Mouse (Mus musculus) lung, postnatal 0 days (tissue): Measurements from ENCODE around the gene Cyp2d10. TPM values are rescaled to one million over a fixed set of nuclear protein-coding genes. Genes with fewer than 3 reads are reported as not detected.
"Not testable (repeated sequence)": the region's sequence is repeated elsewhere in the genome, so short reads cannot be mapped to it uniquely, and the experiment has no call there.

ENCODE experiments used
- ATAC-seq: fragments of 200-750 bp; cut with Nextera tagmentation; 2 replicates; pipeline ENCODE4 v1.8.0; 2017; ENCODE audit warnings: moderate library complexity
- DNase-seq: peaks from one replicate; pipeline ENCODE4 v3.0.0-alpha.2; 2016; ENCODE audit warnings: low spot score
- H3K27ac ChIP-seq: fragments of 300-500 bp; sonication (generic); 2 replicates; pipeline ENCODE4 v1.5.1; 2014; ENCODE audit warnings: antibody characterized with exemption, mild to moderate bottlenecking, low read length, mixed read lengths
- H3K27me3 ChIP-seq: fragments of 300-500 bp; sonication (generic); replicated peaks from 2 replicates; pipeline ENCODE4 v1.6.1; 2014; ENCODE audit warnings: low read length, mixed read lengths; ENCODE audit not compliant: insufficient read depth
- H3K36me3 ChIP-seq: fragments of 300-500 bp; sonication (generic); 2 replicates; pipeline ENCODE4 v1.6.1; 2014; ENCODE audit warnings: low read length, mixed read lengths; ENCODE audit not compliant: insufficient read depth
- H3K4me1 ChIP-seq: fragments of 300-500 bp; sonication (generic); 2 replicates; pipeline ENCODE4 v1.6.1; 2014; ENCODE audit warnings: antibody characterized with exemption, low read depth, low read length, mixed read lengths; ENCODE audit not compliant: insufficient read depth
- H3K4me2 ChIP-seq: fragments of 300-500 bp; sonication (generic); replicated peaks from 2 replicates; pipeline ENCODE4 v1.6.1; 2014; ENCODE audit warnings: low read depth, mild to moderate bottlenecking, low read length, moderate library complexity, mixed read lengths
- H3K4me3 ChIP-seq: fragments of 300-500 bp; sonication (generic); 2 replicates; pipeline ENCODE4 v1.5.1; 2014; ENCODE audit warnings: low read depth, low read length
- H3K9ac ChIP-seq: fragments of 300-500 bp; sonication (generic); replicated peaks from 2 replicates; pipeline ENCODE4 v1.6.1; 2014; ENCODE audit warnings: low read depth, mild to moderate bottlenecking
- H3K9me3 ChIP-seq: fragments of 300-500 bp; sonication (generic); 2 replicates; pipeline ENCODE4 v1.6.1; 2016; ENCODE audit warnings: low read length, mixed read lengths
- CTCF ChIP-seq: IDR thresholded peaks from 2 replicates; pipeline ENCODE4 v1.5.1; 2016; ENCODE audit warnings: antibody characterized with exemption, mild to moderate bottlenecking
- EP300 ChIP-seq: IDR thresholded peaks from 2 replicates; pipeline ENCODE4 v1.6.1; 2016; ENCODE audit warnings: antibody characterized with exemption, mild to moderate bottlenecking, control low read depth
- WGBS: fragments of 180-500 bp; shearing (Covaris S2); extraction: QIAGEN DNeasy Blood & Tissue Kit; methylation state at CpG from one replicate; pipeline ENCODE4 v1.1.7; 2014; 5-methylcytosine and 5-hydroxymethylcytosine counted together
- polyA plus RNA-seq: library from polyadenylated mRNA; unstranded; fragments of >200 nt; fragmentation: Nextera tagmentation; extraction: Ambion mirVana; gene quantifications from 2 replicates; pipeline ENCODE4 v1.2.1, GENCODE M21; 2015

Cyp2d10 gene
- polyA plus RNA-seq, 1 experiment from 2014 or later: not detected

DNA sequence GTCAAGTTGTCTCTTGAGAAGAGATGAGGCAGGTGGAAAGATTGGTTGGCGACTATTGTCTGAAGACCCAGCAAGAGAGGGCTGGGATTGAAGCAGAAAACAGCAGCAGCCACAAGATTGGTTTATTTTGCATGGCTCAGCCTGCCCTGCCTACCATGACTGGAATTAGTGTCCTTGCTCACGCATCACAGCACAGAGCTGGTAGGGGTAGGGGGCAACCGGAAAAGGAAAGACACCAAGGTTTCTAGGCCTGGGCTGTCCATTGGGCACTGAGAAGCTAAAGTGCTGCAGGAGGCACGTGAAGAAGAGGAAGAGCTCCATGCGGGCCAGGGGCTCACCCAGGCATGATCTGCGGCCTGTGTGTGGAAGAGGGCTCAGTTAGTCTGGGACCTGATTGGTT, 4.3 kb downstream of the Cyp2d10 start:
- Histone ChIP-seq H3K36me3 (no peaks in the 10 kb centered on the region), H3K27ac (no peak overlapping the region), H3K27me3 (no peaks in the 10 kb centered on the region), H3K9me3 (no peaks in the 10 kb centered on the region), H3K9ac (no peak overlapping the region), H3K4me1 (no peaks in the 10 kb centered on the region), H3K4me3 (no peak overlapping the region), H3K4me2 (no peak overlapping the region)
- TF ChIP-seq CTCF (no peak), EP300 (no peak)
- WGBS: 87% methylated on average over 6 of the region's 6 CpGs
- ATAC-seq (no peak), DNase-seq (no peak)

DNA sequence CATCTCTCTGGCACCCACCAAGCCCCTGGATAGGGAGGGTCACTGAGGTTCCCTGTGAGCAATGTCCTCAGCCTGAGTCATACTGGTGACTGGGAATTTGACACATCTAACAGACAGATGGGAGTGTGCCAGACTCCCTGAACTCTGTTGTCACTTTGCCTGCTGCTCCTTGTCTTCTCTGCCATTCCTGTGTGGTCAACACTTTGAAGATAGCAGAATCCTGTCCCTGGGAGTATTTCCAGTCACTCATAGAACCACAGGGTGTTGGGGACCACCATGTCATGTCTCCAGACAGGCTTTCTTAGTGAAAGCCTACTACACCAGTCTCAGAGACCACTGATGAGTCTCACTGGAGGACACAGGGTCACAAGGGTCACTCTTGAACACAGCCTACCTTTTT, 4.9 kb downstream of the Cyp2d10 start:
- H3K27me3 ChIP-seq: no peaks in the 10 kb centered on the region
- H3K9ac ChIP-seq: no peak overlapping the region
- H3K4me1 ChIP-seq: no peaks in the 10 kb centered on the region
- no peak overlapping the region for H3K4me2 ChIP-seq
- H3K9me3 ChIP-seq: no peaks in the 10 kb centered on the region
- DNase-seq (no peak), ATAC-seq (no peak)
- no peaks in the 10 kb centered on the region for H3K36me3 ChIP-seq
- no peak overlapping the region for H3K4me3 ChIP-seq
- TF ChIP-seq CTCF: no peak
- no peak for TF ChIP-seq EP300
- no peak overlapping the region for H3K27ac ChIP-seq

DNA sequence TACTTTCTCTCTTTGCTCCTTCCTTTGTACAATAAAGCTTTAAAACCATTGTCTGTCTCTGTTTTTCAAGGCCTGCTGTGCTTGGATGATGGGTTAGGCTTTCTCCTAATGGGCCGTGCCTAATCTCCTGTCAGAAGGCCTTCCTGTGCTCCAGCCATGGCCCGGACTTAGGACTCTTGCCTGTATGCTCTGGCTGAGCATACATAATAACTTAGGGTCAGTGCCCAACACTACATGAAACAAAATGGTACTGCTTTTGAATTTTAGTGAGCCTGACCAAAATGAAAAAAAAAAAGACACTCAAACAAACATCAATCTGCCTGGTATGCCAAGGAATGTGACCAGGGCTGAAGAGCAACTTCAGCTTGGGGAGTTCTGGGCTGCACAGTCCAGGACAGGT, 5.5 kb downstream of the Cyp2d10 start:
- H3K4me3 ChIP-seq: no peak overlapping the region
- TF ChIP-seq CTCF: no peak
- no peak for TF ChIP-seq EP300
- 73% methylated on average over 2 of the region's 2 CpGs for WGBS

DNA sequence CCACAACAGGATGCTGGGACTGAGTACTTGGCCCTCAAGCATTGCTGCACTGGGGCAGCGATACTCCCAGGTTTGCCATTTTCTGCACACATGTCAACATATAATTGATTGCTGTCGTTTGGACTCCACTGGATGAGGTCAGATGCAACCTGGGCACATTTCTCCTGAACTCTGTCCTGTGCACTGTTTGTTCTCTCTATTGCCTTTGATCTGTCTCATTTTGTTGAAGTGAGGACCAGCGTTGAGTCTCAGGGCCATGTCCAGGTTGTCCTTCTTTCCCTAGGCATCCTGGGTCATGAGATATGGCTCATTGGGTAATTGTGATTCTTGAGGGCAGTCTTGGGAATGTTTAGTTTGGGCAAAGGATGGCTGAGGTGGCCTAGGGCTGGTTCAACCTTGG, 11.0 kb downstream of the Cyp2d10 start:
- 76% methylated on average over 3 of the region's 3 CpGs for WGBS
- not testable (repeated sequence) for H3K4me2 ChIP-seq, H3K36me3 ChIP-seq, H3K27ac ChIP-seq, DNase-seq, H3K4me1 ChIP-seq, H3K9me3 ChIP-seq, ATAC-seq, H3K27me3 ChIP-seq, H3K4me3 ChIP-seq, H3K9ac ChIP-seq

More for the DNA sequence above, 5.5 kb downstream of the Cyp2d10 start:
- H3K9ac ChIP-seq: no peak overlapping the region
- H3K27ac ChIP-seq: no peak overlapping the region
- no peak overlapping the region for H3K4me2 ChIP-seq
- H3K36me3 ChIP-seq: no peaks in the 10 kb centered on the region
- H3K4me1 ChIP-seq: no peaks in the 10 kb centered on the region
- H3K9me3 ChIP-seq: no peaks in the 10 kb centered on the region
- no peak for ATAC-seq
- DNase-seq: no peak
- H3K27me3 ChIP-seq: no peaks in the 10 kb centered on the region

DNA sequence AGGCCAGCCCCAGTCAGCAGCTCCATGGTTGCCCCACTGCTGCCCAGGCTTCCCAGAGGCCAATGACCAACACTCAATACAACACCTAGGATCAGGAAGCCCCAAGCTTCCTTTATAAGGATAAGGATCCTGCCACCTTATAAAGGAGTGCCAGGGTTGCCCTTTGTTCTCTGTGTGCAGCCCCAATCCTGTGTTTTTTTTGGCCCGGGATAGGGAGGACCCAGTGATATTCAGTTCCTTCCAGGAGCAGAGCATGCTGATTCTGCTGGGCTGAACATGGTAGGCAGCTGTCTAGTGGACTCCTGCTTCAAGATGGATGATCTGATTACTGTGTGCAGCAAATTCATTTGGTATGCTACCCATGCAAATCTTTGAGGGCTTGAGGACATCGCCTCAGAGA, 13.1 kb downstream of the Cyp2d10 start, which contains the start of gene Cyp2d11:
Gene Cyp2d11 (minus strand): TSS at position 101 of the 400 bp plus-strand sequence.
- H3K4me3 ChIP-seq, H3K9ac ChIP-seq, H3K4me1 ChIP-seq, ATAC-seq, H3K4me2 ChIP-seq, DNase-seq, H3K27ac ChIP-seq, H3K36me3 ChIP-seq, H3K9me3 ChIP-seq, H3K27me3 ChIP-seq: not testable (repeated sequence)
- 82% methylated on average over 2 of the region's 2 CpGs for WGBS

DNA sequence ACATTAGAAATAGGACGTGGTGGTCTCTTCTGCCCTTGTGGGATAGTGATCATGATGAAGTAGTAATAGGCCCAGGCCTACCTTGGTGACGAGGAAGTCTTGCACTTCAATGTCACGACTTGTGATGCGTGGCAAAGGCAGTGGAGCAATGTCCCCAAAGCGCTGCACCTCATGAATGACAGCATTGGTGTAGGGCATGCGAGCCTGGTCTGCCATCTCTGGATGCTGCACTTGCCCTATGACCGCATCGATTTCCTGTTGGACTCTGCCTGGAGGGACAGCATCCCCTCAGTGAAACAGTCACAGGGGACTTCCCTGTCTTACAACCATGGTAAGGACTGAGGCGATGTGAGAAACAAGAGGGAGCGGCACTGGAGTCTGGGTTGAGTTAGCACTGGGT, 17.1 kb downstream of the Cyp2d10 start:
- H3K4me2 ChIP-seq, H3K9me3 ChIP-seq, H3K9ac ChIP-seq, H3K36me3 ChIP-seq, H3K27ac ChIP-seq, H3K27me3 ChIP-seq, H3K4me3 ChIP-seq, DNase-seq, H3K4me1 ChIP-seq, ATAC-seq: not testable (repeated sequence)
- WGBS: 87% methylated on average over 10 of the region's 10 CpGs

DNA sequence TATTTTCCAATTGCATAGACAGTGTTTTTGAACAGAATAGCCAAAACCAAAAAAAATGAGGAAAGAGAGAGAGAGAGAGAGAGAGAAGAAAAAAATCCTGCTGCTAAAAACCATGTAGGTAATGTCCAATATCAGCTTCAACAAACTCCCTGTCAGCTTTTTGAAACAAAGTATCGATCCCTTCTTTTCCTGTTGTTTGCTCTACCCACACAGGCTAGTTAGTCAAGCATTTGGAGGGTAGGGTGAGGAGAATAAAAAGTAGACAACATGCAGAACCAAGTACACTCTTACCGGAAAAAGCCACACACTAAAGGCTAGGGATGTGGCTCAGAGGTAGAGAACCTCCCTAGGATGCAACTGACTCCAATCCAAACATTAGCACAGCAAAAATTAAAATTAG, 21.3 kb downstream of the Cyp2d10 start:
- Histone ChIP-seq H3K4me2 (no peak overlapping the region), H3K4me3 (no peak overlapping the region), H3K27me3 (no peaks in the 10 kb centered on the region), H3K27ac (no peak overlapping the region), H3K36me3 (no peaks in the 10 kb centered on the region), H3K9me3 (no peaks in the 10 kb centered on the region), H3K4me1 (no peaks in the 10 kb centered on the region), H3K9ac (no peak overlapping the region)
- TF ChIP-seq CTCF: no peak
- DNase-seq: no peak
- ATAC-seq: no peak
- WGBS: 85% methylated on average over 2 of the region's 2 CpGs
